Mouse (Mus musculus) embryo, embryonic 10.5 days (tissue): ENCODE measurements around the gene Rusc1.

Experiments
- DNase-seq: peaks from one replicate; pipeline ENCODE4 v3.0.0-alpha.2; 2015; ENCODE audit warnings: low spot score

Rusc1 gene

DNA sequence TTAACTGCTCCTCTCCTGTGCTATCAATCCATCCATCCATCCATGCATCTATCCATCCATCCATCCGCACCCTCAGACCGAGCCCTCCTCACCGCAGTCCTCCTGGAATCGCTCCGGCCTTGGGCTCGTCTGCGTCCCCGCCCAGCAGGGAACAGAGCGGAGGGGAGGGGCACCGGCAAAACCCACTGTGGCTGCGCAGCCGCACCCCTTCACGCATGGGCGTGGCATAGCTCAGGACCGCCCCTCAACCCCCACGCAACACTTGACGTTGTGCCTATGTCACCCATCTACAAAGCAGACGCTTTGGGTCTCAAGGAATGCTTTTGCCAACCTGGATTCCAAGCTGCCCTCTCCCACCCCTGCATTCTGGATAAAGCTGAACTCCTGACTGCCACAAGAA, at the start of gene Rusc1:
Rusc1 (minus strand) TSS at position 137 of the 400 bp plus-strand sequence.
- DNase-seq: peak; percentile 83

DNA sequence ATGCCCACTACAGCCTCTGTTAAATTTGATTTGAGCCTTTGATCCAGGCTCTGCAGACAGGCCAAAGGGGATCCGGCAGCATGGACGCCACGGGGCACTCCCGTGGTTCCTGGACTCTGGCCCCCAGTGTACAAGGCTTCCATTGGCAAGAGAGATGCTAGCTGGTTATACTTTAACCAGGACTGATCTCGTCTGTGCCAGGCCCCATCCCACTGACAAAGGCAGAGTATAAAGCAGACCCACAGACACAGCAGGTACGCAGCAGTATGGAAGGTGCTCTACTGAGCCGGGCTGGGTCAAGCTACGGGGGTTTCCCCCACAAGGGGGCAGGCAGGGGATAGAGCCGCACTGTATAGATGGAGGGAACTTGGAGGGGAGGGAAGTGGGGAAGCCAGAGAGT, 43.3 kb upstream of the Rusc1 start:
- DNase-seq: peak; percentile 22

DNA sequence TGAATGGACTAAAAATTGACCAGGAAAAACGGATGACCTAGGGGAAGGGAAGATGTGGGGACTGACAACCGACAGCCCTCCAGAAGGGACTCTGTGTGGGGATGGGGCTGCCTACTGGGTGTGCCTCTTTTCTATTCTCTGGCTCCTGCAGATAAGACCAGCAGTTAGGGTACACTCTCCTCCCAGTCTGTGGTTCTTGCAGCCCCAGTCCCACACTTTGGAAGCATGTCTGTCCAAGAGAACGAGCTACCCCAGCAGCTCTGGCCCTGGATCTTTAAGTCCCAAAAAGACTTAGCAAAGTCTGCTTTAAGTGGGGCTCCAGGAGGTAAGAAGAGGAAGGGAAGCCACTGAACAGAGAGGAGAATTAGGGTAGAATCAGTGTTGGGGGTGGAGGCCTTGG, 42.8 kb upstream of the Rusc1 start, which contains the start of gene Pklr:
Pklr (plus strand) TSS at position 185 of the 400 bp plus-strand sequence.
- DNase-seq: no peak

DNA sequence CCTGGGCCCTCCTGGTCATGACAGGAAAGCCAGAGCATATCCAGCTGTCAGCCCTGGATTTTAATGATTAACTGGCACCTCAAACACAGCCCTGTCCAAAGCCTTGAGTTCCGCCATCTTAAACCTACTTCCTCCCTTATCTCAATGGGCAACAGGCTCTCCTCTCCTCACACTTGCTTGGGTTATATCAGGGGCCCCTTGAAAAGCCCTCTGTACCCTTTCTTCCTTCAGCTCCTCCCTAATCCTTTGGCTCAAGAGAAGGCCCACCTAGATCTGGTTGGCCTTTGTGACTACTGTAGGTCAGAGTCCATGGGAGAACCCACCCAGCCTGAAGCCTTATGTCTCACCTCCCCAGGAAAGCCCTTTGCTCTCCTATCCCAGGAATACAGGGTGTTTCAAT, 40.6 kb upstream of the Rusc1 start:
- no peak for DNase-seq

DNA sequence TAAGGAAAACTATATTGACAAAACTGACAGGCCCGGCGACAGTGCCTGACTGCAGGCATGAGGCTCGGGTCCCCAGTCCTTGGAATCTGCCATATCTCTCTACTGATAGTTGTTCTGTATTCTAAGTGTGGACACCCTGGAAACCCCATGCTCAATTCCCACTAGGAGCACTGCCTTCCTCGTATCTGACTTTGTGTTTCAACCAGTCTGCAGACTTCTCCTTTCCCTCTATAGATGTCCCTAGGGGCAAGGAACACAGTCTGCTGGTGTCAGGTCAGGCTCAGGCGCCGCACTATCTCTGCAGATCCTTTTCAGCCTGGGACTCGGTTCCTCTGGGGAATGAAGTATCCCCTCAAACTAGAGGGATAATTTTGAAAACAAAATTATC, 39.9 kb upstream of the Rusc1 start:
- no peak for DNase-seq

DNA sequence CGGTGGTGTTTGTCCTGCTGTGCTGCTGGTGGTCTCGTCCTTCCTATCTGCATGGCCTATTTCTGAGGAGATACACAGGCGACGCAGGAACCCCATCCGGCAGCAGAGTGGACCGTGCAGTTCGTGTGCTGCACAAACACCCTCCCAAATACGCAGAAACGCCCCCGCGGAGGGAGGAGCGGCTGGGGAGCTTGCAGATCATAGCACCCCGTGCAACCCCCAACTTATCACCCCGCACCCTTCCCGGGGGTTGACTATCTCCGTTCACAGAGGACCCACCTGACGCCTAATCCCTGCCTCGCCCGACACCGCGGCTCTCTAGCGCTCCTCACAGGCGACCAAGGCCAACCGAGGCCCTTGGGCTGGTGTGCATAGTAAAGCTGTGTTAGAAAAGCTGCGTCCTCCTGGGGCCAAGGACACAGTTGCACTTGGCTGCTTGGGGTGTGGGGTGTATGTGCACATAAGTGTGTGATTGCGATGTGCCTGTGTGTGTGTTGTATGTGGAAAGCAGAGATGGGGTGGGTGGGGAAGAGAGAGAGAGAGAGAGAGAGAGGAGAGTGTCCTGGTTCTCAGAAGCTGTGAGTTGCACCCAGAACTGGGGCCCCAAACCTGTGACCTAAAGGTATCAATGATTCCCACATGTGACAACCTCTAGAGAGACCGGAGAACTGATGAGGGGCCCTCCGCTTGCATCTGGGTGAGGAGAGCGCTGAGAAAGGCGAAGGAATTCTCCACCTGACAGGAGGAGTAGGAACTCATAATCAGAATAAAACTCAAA, 39.4 kb upstream of the Rusc1 start:
- peak; percentile 60 for DNase-seq

DNA sequence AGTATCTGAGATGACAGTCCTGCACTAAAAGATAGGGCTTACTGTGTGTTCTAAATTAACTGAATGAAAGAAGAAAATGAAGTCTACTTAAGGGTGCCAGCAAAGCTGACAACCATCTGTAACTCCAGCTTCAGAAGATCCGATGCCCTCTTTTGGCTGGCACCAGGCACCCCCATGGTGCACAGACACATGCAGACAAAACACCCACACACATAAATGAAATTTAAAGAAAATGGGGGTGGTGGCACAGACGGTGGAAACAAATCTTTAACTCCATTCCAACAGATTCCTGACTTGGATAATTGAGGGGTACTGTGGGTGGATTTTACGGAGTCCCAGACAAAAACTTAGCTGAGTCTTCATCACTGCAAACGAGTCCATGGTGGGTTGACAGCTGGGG, 38.7 kb upstream of the Rusc1 start:
- DNase-seq: no peak

DNA sequence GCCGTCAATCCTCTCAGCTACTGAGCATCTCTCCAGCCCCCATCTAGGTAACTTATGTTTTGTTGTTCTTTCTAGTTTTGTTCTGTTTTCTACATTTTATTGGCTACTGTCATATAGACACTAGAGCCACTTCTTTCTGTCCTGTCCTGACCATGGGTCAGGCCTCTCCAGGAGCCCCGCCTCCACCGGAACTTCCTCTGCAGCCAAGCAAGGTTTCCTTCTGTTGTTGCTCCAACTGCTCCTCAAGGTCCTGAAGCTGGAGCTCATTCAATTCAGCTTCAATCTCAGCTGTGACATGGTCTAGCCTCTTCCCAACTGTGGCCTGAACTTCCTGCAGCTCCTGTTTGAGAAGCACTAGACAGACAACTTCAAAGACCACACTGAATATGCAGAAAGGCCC, 36.8 kb upstream of the Rusc1 start:
- DNase-seq: no peak

DNA sequence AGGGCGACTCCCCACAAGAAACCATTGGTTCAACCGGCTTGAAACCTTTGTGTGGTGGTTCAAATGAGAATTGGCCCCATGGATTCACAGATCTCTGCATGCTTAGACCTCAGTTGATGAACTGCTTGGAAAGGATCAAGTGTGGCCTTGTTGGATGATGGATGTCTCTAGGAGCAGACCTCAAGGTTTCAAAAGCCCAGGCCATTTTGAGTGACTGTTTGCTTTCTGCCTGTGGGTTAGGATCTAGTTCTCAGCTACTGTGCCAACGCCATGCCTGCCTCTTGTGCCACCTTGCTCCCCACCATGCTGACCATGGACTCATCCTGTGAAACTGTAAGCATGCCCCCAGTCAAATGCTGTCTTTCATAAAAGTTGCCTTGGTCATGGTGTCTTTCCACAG, 32.9 kb upstream of the Rusc1 start:
- DNase-seq: no peak

DNA sequence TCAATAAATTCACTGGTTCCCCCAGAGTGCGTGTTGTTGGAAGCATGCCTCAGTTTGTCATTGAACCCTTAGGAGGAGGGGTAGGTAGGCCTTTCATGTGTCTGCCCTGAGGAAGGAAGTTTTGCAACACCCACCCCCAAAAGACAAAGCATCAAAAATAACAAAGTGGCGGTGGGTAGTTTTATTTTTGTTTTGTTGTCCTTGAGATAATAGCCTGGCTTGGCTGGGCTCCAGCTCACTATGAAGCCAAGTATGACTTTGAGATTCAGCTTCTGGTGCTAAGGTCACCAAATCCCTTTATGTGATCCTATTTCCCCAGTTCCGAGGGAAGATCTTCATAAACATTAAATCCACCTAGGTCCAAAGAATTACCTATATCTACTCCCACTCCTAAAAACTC, 31.1 kb upstream of the Rusc1 start:
- no peak for DNase-seq

DNA sequence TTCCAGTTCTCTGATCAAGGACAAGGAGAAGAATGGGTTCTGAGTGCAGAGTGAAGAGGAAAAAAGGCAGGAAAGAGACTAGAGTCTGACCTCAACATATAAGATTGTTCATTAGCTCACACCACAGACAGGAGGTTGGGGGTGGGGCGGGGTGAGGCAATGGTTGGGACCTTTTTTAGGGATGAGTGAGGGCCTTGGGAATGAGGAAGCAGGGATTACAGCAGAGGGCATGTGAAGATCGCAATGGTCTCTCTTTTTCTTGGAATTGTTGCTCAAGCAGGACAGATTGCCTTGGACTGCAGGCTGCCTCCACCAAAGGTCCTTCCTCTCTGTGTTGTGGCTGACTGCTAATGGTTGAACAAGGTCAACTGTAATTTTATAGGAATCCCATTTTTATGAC, 30.2 kb upstream of the Rusc1 start:
- DNase-seq: no peak

DNA sequence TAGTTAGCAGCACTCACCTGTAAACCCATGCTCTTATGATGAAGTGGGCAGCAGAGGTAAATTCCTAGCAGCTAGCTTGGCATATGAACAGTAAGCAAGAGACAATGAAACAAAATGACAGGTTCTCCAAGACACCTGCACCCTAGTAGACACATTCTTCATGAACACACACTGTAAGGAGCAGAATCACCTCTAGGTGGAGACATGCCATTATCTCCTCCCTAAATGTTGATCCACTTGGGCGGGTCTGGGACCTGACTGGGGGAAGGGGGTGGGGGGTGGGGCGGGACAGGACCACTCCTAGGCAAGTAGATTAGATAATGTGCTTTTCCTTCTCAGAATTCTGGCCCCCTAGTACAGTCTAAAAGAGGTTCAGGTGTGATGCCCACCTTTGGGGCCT, 22.4 kb upstream of the Rusc1 start:
- DNase-seq: peak; percentile 61

DNA sequence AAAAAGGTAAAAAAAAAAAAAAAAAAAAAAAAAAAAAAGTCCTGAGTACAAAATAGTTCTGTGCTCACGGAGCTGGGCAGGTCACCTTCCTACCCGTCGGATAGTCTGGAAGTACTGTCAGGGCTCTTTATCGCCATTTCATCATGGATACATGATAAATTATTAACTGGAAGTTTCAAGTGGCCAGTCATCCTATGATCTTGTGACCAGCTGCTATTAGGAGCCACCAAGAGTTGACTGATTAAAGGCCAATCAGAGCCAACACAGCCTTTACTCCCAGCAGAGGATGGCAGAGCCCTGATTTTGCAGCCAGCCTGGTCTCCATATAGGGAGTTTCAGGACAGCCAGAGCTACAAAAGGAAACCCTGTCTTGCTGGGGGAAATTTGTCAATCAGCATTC, 19.9 kb upstream of the Rusc1 start:
- DNase-seq: no peak

DNA sequence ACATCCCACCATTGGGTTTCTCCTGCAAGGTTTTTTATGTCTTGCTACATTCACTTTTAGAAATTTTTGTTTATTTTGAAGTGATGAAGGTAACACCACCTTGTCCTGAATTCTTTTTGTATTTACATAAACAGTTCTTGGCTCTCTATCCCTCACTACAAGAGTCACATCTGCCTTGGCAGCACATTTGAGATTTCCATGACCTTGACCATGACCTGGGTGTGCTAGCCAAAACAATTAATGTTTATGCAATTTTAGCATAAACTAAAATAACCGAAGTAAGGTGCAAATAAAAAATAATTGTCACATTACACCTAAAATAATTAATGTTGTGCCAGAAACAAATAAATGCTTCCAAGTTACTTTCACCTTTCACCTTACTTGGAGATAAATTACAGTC, 15.0 kb upstream of the Rusc1 start:
- no peak for DNase-seq

DNA sequence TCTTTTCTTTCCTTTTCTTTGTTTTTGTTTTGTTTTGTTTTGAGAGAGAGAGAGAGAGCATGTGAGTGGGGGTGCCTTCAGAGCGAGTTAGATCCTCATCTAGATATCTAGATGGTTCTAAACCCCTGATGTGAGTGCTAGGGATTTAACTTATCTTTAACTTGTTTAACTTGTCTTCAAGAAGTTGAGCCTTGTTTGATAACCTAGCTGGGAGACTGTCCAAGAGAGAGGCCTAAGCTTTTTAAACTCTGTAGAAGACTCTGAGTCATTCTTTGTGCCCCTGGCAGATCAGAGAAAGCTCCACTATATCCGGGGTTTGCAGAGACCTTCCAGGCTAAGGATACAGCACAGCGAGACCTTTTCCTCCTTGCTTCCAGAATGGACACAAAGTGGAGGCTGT, 14.4 kb upstream of the Rusc1 start:
- no peak for DNase-seq

DNA sequence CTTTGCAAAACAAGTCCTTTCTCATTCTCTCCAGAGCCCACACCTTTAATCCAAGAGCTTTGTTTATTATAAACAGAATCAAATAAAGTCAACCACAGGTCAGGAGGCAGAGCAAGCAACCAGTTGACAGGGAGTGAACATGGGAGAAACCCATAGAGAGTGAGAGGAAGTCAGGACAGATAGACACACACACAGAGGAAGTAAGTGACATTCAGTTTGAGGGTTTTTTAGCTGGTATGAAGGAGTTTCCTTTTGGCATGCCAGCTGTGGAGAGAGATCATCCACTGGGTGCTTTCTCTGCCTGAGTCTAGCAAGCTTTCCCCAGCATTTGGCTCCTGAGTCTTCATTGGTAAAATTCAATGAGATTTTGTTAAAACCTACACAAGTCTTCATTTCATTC, 13.8 kb upstream of the Rusc1 start:
- DNase-seq: no peak

DNA sequence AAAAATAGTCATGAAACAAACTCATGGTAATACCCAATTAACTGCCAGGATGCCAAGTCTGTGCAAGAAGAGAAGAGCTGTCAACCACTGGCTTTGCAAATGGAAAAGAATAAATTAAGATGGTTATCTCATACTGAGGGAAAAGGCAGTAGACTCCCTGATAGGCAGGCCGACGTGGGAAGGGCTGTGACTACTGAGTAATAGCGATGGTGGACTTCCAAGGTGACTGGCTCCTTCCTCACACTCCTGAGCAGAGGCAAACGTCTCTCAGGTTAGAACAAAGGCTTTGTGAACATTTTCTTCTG, 10.1 kb upstream of the Rusc1 start:
- no peak for DNase-seq

DNA sequence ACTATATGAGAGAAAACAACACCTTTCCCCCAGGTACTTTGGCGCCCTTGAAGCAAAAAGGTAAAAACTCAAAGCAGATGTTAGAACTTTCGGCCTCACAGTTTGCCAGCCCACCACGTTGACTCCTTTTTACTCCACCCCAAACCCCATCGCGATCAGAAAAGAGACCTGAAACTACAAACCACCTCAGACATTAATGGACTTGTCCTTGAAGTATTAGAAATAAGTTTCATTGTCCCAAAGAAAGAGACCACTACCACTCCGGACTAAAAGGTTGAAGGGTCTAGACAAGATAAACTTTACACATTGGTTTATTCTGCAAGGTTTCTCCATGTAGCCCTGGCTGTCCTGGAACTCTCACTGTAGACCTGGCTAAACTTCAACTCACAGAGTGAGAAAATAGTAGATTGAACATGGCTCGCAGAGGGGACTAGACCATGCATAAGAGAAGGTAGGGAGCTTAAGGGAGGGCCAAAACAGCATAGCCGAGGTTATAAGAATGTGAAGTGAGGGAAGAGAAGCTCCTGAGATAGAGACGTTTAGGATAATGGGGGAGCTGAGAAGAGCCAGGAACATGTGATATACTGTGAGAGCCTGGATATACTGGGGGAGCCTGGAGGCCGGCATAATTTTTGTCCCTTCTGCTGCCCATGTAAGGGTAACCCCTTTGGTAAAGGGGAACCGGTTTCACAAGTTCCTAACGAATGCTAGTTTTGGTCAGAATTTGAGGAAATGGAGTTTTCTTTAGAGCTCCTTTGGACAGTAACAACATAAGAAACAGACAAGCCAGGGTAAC, 9.6 kb upstream of the Rusc1 start:
- DNase-seq: no peak

DNA sequence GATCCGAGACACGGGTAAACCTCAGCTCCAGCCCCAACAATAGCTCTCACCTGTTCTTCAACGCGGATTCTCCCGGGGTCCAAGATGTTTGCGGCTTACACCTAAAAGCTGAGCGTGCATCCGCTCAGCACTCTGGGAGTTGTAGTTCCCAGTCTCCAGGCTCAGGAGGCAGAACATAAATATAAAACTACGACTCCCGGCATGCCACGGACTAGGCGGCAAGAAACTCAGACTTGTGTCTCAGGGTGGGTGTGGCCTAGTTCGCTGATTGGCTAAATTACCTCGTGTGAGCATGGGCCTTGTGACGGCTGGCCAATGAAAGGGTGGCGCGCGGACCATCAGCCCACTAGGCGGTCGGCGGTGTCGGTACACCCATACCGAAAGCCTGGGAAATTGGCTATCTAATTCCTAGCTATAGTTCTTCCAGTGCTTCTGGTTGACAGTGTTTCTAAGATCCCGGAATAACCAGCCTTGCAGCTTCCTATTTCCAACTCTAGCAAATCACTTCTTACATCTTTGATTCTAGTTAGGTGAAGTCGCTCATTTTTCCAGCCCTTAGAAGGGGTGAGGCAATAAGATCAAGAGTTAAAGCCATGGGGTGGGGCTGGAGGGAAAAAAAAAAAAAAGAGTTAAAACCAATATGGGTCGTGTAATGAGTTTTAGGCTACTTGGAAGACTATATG, 8.8 kb upstream of the Rusc1 start, which contains the start of gene Fdps:
Fdps (minus strand) TSS at position 148 of the 683 bp plus-strand sequence.
- DNase-seq: peak; percentile 100

DNA sequence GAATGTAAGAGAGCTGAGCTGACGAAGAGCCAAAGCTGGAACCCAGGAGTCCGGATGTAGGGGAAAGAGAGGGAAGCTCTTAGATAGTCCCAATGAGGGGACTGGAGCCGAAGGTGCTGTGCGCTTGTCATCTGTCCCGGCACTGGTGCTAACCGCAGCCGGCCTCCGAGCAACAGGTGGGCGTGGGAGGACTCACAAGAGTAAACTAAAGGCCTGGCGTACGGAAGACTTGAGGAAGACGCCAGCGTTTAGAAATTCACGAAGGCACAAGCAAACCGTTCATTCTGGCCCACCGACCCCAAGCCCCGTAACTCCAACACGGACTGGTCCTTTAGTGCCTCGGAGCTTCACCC, 8.3 kb upstream of the Rusc1 start:
- DNase-seq: no peak

DNA sequence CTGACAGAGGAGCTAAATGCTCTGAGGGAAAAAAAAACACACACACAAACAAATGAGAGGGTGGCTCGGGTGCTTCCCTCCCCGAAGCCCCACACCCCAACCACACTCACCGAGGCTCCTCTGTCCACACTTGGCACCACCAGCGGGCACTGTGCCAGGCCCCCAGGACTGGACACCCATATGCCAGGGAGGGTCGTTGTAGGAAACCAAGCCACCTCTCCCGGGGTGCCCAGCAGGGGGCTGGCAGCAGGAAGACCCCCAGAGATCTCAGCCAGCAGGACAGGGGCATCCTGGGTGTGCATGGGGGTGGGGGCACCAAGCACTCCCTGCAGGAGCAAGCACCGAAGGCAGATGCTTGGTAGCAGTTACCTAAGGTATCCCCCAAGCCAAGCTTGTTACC, 7.7 kb upstream of the Rusc1 start, which contains the start of gene Gm43738:
Gm43738 (minus strand) TSS at position 289 of the 400 bp plus-strand sequence.
- DNase-seq: no peak

DNA sequence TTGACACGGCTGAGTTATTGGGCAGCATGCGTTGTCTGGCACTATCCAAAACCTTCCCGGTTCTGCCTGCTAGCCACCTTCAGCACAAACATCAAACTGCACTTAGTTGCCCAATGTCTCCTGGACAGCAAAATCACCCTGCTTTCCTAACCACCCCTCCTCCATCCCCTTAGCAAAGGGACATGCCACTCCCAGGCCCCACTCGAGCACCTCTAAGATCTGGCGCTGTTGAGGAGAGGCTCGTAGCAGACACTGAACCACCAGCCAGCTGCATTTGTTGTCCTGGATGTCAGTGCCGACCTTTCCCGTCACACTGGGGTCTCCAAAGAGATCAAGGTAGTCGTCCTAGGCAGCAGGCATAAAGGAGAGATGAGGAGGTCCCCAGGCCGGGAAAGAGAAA, 910 bp upstream of the Rusc1 start:
- DNase-seq: no peak

DNA sequence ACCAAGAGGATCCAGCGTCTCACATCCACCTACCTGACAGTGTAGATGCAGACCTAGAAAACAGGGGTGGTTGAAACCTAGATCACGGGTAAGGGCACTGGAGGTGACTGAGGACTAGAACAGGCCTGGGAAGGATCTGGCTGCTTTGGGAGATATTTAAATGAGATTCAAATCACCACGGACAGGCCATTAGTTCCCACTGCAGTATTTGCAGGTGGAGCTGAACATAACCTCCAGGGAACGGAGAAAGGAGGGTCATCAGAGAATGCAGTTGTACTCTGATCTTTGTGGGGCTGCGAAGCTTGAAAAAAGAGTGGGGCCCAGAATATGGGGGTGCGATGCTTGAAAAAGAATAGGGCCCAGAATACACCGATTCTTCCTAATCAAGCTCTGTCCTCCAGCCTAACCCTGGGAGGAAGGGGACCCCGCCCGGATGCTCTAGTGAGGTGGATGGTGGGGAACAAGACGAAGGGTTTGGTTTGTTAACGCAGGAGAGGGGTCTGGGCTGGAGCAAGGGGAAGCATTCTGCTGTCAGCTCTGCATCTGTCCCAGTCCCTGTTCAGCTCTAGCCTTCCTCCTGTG, 511 bp downstream of the Rusc1 start:
- DNase-seq: no peak
